Mouse (Mus musculus) gastrocnemius, postnatal 25 days (tissue): ENCODE results near the gene Mrps11. TPM values are rescaled to one million over a fixed set of nuclear protein-coding genes. Genes with fewer than 3 reads are reported as not detected.

Experiments
- DNase-seq: peaks from one replicate; pipeline ENCODE4 v3.0.0; 2022
- total RNA-seq, 2 experiments: library from RNA; stranded (reverse); gene quantifications; 1 replicate in 1 of 2; 2 replicates in 1 of 2; pipeline ENCODE4 v1.2.3; 2021

Mrps11 gene
- total RNA-seq, 2 experiments from 2014 or later = 30.2 to 30.3 TPM

DNA sequence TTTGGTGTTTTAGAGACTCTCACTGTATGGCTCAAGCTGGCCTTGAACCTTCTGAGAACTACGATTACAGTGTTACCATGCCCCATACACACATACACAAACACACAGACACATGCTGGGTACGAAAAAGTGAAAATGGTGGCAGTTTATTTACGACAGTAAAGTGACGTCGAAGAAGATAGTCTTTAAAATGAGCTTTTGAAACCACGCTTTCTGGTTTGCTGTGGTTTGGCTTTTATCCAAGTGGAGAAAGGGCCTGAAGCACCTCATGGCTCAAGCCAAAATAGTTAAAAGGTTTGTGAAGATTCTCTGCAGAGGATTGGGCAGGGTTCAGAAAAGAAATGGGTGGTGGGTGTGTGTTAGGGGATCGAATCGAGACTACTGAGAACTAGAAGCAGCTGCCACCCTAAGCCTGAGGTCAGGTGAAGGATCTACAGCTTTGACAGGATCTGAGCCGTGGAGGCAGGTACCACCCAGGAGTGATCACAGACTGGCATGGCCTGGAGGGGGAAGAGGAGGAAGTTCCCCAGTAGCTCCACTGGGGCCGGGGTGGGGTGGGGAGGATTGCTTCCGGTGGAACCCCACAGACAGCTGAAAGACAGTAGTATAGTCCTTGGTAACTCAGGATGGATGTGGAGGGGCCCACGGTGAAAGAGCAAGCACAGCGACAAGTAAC, 11.1 kb downstream of the Mrps11 start:
- no peak for DNase-seq

DNA sequence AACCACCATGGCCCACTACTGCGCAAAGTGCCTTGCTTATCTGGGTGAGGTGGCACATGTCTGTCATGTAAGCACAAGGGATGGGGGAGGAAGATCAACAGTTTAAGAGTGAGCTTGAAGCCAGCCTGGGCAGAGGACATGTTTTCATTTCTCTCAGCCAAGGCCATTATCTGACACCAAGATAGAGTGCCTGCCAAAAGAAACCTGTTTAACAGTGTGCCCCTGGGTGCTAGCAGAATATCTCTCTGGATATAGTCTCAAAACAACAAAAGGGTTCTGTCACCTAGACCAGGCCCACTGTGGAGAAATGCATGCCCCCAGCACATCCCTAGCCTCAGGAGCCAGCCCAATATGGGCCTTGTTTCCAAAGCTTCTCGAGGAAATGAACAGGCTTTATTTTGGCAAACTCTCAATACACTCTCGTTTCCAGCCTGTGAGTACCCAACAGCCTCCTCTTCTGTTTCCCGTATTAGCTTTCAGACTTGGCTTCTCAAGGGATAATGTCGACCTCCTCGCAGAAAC, 11.7 kb downstream of the Mrps11 start:
- no peak for DNase-seq

DNA sequence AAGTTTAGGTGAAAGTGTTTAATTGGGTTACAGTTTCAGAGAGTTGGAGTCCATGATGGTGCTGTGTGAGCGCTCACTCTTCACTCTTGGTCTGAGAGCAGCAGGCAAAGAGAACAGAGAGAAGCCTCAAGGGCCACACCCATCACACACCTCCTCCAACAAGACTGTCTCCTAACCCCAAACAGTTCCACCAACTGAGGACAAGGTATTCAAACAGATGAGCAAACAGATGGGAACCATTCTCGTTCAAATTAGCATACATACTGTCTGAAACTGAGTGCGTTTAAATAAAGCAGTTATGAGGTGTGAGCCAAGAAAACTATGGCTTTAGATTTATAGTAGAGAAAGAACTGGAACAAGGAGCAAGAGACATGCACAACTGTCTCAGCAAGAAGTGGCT, 13.7 kb downstream of the Mrps11 start:
- no peak for DNase-seq

DNA sequence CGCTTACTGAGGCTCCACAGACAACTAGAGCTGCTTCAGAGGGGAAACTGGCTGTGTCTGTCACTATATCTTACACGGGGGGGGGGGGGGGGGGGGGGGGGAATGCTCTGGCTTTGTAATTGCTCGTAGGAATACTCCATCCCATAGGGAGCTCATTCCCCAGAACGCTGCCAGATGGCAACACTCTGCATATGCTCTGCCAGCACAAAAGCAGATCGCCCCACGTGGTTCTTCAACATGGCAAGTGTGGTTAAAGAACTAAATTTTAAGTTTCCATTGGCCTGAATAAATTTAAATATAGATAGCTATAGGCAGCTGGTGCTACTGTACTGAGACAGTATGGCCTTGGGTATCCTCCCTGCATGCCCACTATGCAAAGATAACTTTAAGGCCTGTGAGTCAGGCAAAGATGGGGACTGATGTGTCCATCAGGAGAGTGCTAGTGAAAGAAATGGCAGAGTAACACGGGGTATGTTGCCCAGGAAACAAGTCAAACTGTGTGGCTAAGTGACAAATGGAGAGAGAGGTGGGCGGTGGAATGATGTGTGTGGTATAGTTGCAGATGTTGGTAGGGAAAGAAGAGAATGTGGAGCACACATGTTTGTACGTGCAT, 15.0 kb downstream of the Mrps11 start:
- DNase-seq = no peak

DNA sequence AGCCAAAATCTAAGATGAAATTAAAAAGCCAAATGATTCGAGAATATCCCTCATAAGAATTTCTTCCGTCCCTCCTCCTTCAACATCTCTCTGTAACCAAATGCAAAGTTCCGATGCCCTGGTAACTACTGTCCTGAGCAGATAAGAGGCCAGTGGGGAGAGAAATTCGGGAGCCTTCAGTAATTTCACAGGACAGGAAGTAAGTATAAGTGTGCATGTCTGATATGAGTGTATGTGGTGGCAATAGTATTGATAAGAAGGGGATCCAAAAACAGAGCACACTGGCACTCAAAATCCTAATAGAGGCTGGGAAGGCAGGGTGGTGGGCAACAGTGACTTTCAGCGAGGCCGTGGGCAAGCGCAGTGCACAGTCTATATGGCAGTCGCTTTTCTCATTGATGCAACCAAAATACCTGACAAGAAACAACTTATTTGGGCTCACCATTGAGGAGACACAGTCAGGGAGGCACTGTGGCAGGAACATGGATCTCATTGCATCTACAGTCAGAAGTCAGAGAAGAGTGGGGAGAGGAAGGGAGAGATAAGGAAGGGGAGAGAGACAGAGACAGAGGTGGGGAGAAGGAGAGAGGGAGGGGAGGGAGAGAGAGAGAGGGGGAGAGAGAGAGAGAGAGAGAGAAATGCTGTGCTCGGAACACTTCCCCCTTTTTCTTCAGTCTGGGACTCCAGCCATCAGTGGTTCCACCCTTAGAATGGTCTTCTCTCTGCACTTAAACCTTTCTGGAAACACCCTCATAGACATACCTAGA, 17.0 kb downstream of the Mrps11 start:
- no peak for DNase-seq

DNA sequence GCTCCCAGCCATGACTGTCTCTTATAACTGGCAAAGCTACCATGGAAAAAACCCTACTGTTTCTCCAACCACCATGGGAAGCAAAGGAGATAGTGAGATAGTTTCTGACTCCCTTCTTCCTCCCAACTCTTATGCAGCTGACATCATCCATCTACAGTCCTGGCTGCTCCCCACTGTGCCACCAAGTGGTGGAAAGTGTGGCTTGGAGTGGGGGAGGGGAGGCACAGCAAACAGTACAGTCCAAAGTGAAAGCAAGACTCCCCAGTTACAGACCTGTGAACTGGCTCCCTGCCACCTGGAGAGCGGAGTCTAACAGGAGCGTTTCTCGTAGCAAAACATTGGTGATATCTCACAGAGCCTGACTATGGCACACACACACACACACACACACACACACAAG, 20.9 kb downstream of the Mrps11 start:
- DNase-seq = no peak

DNA sequence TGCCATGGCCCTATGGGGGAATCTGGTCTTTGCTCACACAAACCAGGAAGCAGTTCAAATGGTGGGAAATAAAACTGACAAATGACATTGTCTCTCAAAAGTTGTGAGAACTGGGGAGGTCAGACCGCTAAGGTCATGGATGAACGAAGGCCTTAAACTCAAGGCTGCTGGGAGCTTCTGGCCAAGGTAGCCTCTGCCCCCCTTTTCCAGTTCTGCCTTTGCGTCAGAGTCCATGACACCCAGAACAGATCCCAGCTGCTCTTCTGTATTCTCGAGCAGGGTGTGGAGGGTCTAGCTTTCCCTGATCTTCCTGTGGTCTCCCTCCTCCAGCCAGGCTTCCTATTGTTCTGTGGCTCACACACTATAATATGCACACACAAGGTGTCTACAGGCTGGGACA, 24.3 kb downstream of the Mrps11 start:
- DNase-seq = no peak

DNA sequence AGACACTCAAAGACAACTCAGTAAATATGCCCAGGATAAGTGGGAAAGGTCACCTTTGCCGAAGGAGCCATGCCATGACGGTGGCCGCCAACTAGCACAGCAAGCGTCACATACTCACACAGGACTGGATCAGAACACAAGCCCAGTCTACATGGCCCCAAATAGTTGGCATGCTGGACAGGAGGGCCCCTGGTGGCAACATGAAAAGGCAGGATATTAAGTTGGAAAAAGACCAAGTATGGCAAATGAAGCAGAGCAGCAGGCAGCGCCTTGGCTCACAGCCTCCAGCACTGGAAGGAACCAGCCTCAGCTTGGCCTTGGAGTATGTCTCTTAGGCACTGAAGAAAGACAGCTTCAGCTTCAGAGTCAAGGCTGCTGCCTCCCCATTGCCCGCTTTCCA, 30.9 kb downstream of the Mrps11 start:
- no peak for DNase-seq

DNA sequence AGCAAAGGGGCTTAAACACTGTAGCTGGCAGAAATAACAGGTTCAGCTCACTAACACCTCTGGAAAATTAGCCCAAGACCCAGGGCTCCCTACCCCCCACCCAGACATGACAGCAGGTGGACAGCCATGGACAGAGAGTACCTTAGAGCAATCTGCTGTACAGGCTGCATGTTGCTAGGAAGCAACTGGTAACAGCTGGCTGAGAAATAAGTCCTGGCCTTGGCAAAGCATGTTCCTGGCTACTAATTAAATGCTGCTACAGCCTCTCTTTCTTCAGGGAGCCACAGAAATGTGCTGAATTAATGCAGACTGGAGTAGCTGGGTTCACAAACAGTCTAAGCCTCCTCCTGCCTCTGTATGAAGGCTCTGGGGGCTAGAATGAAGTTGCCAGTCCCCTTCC, 31.8 kb downstream of the Mrps11 start:
- DNase-seq = no peak

DNA sequence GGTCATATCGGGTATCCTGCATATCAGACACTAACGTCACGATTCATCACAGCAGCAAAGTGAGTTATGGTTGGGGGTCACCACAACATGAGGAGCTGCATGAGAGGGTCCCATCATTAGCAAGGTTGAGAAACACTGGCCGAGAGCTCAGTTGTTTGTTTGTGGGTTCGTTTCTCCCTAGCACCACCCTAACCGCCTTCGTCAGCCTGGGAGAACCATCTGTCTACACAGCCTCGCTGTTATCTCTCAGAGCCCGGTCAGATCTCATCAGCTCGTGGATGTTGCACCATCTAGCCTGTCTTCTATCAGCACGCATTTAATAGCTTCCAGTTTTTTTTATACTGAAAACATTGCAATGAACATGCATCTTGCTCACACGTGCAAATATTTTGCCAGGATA, 35.4 kb downstream of the Mrps11 start:
- DNase-seq = no peak

DNA sequence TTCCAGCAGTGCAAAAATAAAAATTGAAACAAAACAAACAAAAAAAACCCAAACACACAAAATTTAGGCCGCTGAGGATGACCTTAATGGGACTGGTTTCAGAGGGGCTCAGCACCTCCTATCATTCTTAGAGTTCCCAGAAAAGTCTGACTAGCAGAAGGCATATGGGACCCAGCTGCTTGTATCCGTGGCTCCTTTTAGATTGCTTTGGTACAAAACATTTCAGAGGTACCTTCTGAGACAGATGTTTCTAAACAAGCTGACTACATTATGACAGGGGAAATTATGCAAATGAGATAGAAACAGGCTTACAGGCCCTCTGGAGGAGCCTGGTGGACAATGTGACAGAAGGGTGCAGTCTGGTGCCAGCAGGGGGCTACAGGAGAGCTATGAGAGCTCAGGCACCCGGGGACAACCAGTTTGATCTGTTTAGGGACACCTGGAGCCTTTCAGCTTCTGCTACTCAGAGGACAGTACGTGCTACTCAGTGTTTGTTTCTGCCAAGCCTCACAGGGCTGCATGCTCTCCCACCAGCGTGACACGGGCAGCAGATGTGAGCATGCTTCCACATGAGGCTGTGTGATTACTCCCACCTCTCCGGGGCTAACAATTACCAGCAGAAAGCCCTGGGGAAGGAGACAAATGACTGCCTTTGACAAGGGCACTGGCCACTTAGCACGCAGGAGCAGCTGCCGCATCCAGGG, 43.9 kb downstream of the Mrps11 start:
- DNase-seq = no peak

DNA sequence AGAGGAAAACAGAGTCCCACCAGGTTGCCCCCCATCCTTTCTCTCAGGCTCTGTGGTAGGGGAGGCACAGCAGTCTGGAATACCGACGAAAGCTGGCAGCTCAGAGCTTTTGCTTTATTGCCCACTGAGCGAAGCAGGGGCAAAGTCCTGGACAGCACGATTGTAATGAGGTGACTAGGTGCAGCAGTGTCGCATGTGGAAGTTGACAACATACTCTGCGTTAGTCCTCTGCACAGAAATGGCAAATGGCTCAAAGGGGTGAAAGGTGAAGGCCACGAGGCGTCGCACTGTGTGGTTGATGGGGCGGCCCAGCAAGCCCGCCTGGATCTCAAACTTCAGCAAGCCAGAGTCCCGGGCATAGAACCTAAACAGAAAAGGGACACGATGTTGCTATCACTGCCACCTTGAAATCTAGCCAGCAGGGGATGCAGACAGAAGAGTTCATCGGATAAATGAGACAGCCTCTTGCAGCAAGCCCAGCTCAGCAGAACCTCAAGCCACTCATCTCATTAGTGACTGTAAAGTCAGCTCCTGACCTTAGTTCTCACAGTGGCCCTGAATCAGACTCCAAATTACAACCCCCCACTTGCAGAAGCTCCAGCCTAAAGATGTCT, 44.9 kb downstream of the Mrps11 start:
- peak; percentile 46 for DNase-seq

DNA sequence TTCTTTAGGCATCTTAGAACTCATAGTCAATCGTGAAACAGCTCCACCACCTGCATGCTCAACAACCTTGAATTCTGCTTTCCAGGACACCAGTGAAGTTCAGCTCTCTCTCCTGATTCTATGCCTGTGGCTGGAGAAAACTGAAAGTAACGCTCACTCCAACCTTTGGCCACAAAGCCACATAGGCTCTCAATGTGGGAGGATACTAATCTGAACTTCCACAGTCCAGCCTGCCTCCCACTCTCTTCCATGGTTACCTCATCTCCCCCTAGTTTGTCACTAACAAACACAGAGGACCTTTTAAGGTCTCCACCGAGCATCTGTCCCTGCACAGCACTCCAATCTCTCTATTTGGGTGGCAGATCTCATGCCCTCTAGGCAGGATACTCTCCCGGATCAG, 52.7 kb downstream of the Mrps11 start:
- DNase-seq = no peak

DNA sequence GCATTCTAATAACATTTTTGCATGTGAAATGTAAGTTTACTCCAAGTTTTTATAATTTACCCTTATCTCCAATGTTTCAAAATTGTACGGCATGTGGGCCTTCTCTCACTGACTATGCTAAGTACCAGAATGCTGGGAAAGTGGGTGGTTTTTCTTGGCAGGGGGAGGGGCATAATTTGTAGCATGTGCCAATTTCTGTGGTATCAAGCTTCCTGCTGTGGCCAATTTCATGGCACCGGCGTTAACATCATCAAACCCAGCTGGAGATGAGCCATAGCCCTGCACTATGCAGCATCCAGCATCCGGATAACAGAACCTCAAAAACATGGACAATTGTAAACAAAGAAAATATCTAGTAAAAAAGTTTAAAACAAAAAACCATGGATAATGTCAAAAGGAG, 54.3 kb downstream of the Mrps11 start:
- DNase-seq = no peak

DNA sequence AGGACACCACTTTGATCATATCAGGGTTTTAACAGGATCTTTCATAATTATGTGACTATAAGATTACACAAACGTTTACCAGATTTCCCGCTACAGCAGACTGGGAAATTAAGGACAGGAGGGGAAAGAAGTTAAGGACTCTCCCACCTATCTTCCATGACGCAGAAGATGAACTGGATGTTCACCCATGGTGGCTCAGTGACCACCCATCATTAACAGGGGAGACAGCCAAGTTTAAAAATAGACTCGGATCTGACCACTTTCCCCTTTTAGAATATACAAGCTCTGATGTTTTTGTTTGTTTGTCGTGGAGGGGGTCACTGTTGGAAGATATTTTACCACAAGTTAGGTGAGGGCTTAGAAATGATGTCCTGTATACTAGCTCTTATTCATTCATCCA, 58.7 kb downstream of the Mrps11 start:
- no peak for DNase-seq

Other genes starting within 250 kb of the Mrps11 start
- gene Ntrk3, start 45.1 kb upstream of the Mrps11 start, total RNA-seq = 1 to 10 TPM in 1 of 2 experiments, under 1 TPM in 1; 0.90 to 2.1 TPM
- gene Mrpl46, start 412 bp downstream of the Mrps11 start, total RNA-seq = 10 to 100 TPM; 28.1 to 30.9 TPM
- gene Det1, start 64.1 kb downstream of the Mrps11 start, total RNA-seq = 10 to 100 TPM; 13.3 to 14.5 TPM
- 10 to 100 TPM; 42.4 to 44.6 TPM for gene Aen, start 112.7 kb downstream of the Mrps11 start, total RNA-seq
- 1 to 10 TPM in 1 of 2 experiments, under 1 TPM in 1; 0.69 to 3.2 TPM for gene Isg20, start 130.3 kb downstream of the Mrps11 start, total RNA-seq